Mouse (Mus musculus) ES-E14 (cell line): Measurements from ENCODE around the gene Atxn10.

Experiments
- CHD2 ChIP-seq: IDR thresholded peaks from 2 replicates; pipeline ENCODE4 v1.6.1; 2014; ENCODE audit warnings: mild to moderate bottlenecking, low read depth, low read length, inconsistent platforms
- ZC3H11A ChIP-seq: IDR thresholded peaks from 2 replicates; pipeline ENCODE4 v1.6.1; 2012; ENCODE audit warnings: low read depth, mild to moderate bottlenecking, inconsistent platforms, low read length, borderline replicate concordance

- no peak for TF ChIP-seq ZC3H11A
- no peak for TF ChIP-seq CHD2
These were observed 12.8 kb upstream of the Atxn10 start for GRCm38 (mm10) chr15:85323214-85323613.
